Mouse (Mus musculus) kidney, postnatal 0 days (tissue): ENCODE results near the gene Rfesd. TPM values are rescaled to one million over a fixed set of nuclear protein-coding genes. Genes with fewer than 3 reads are reported as not detected.

ENCODE experiments used
- ATAC-seq: fragments of 200-750 bp; cut with Nextera tagmentation; replicated peaks from 2 replicates; pipeline ENCODE4 v1.8.0; 2017; ENCODE audit warnings: low read depth, moderate number of reproducible peaks, moderate TSS enrichment, moderate library complexity; ENCODE audit not compliant: low FRiP score
- DNase-seq: peaks from one replicate; pipeline ENCODE4 v3.0.0-alpha.2; 2016; ENCODE audit warnings: low spot score
- H3K27ac ChIP-seq: fragments of 300-500 bp; sonication (generic); 2 replicates; pipeline ENCODE4 v1.5.1; 2014; ENCODE audit warnings: mild to moderate bottlenecking
- H3K27me3 ChIP-seq: fragments of 300-500 bp; sonication (generic); 2 replicates; pipeline ENCODE4 v1.6.1; 2014; ENCODE audit warnings: low read length, mixed read lengths; ENCODE audit not compliant: insufficient read depth
- H3K36me3 ChIP-seq: fragments of 300-500 bp; sonication (generic); 2 replicates; pipeline ENCODE4 v1.6.1; 2014; ENCODE audit warnings: low read length, mixed read lengths; ENCODE audit not compliant: insufficient read depth
- H3K4me1 ChIP-seq: fragments of 300-500 bp; sonication (generic); replicated peaks from 2 replicates; pipeline ENCODE4 v1.6.1; 2014; ENCODE audit warnings: antibody characterized with exemption, low read length, mixed read lengths; ENCODE audit not compliant: insufficient read depth
- H3K4me2 ChIP-seq: fragments of 300-500 bp; sonication (generic); 2 replicates; pipeline ENCODE4 v1.6.1; 2014; ENCODE audit warnings: mild to moderate bottlenecking, low read length, moderate library complexity, mixed read lengths
- H3K4me3 ChIP-seq: fragments of 300-500 bp; sonication (generic); replicated peaks from 2 replicates; pipeline ENCODE4 v1.5.1; 2014; ENCODE audit warnings: low read depth, low read length
- H3K9ac ChIP-seq: fragments of 300-500 bp; sonication (generic); 2 replicates; pipeline ENCODE4 v1.6.1; 2014; ENCODE audit warnings: low read depth, low read length
- H3K9me3 ChIP-seq: fragments of 300-500 bp; sonication (generic); replicated peaks from 2 replicates; pipeline ENCODE4 v1.6.1; 2016; ENCODE audit warnings: low read length, inconsistent platforms, mixed read lengths
- CTCF ChIP-seq: IDR thresholded peaks from 2 replicates; pipeline ENCODE4 v1.5.1; 2016; ENCODE audit warnings: antibody characterized with exemption, low read depth, mild to moderate bottlenecking, moderate library complexity
- WGBS: fragments of 180-500 bp; shearing (Covaris S2); extraction: QIAGEN DNeasy Blood & Tissue Kit; methylation state at CpG from one replicate; pipeline ENCODE4 v1.1.7; 2014; 5-methylcytosine and 5-hydroxymethylcytosine counted together
- polyA plus RNA-seq: library from polyadenylated mRNA; unstranded; fragments of >200 nt; fragmentation: Nextera tagmentation; extraction: Ambion mirVana; gene quantifications from 2 replicates; pipeline ENCODE4 v1.2.1, GENCODE M21; 2015

Gene Rfesd
- polyA plus RNA-seq, 1 experiment from 2014 or later: 24.6 TPM

- Histone ChIP-seq H3K4me1 (no peaks in the 10 kb centered on the region), H3K4me2 (no peak overlapping the region), H3K9ac (no peak overlapping the region), H3K4me3 (no peak overlapping the region), H3K9me3 (no peaks in the 10 kb centered on the region), H3K36me3 (no peaks in the 10 kb centered on the region), H3K27ac (no peak overlapping the region), H3K27me3 (no peaks in the 10 kb centered on the region)
- 54% methylated on average over 3 of the region's 3 CpGs for WGBS
- ATAC-seq: no peak
- DNase-seq: no peak
- TF ChIP-seq CTCF: no peak
Observed at GRCm38 (mm10) chr13:76024588-76024987, 6.1 kb upstream of the Rfesd start.

GRCm38 (mm10) chr13:76021782-76022181 is 3.3 kb upstream of the Rfesd start:
- Histone ChIP-seq H3K4me2 (no peak overlapping the region), H3K4me1 (0 out of 2 replicates have a peak, but pooled peaks cover 3% of the 10 kb centered on the region), H3K36me3 (no peaks in the 10 kb centered on the region), H3K9me3 (no peaks in the 10 kb centered on the region), H3K27ac (no peak overlapping the region), H3K4me3 (no peak overlapping the region), H3K27me3 (no peaks in the 10 kb centered on the region), H3K9ac (no peak overlapping the region)
- TF ChIP-seq CTCF: peak; percentile 55; the same call in 1 of the 2 replicates
- DNase-seq: peak; percentile 58
- no peak for ATAC-seq
- 81% methylated on average over 2 of the region's 2 CpGs for WGBS

DNA sequence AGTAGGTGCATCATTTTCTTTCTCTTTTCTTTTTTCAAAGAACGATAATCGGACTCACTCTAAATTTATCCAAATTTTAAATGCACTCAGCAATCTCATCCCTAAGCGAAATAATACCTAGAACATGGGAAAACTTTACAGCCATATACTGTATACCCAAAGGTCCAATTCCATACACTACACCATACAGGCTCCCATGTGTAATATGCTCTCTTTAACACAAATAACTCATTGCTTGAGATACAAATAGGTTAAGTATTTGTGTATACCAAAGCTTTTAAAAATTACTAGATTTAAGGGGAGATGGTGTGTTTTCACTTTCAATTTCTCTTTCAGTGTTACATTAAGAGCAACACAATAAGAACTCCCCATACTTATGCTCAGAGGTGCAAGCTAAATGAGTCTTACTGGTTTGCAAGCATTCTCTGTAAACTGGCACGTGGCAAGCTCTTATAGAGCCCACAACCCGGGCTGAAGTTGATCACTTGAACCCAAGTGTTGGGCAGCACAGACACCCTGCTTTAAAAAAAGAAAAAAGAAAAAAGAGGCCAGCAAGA is 403 bp upstream of the Rfesd start:
- peak; percentile 57 for ATAC-seq
- Histone ChIP-seq H3K27me3 (no peaks in the 10 kb centered on the region), H3K9ac (no peak overlapping the region), H3K27ac (0 out of 2 replicates have a peak overlapping the region, but pooled peaks have one; percentile 21), H3K4me3 (peak overlapping the region; percentile 72), H3K4me1 (0 out of 2 replicates have a peak, but pooled peaks cover 3% of the 10 kb centered on the region), H3K9me3 (no peaks in the 10 kb centered on the region), H3K36me3 (no peaks in the 10 kb centered on the region), H3K4me2 (peak overlapping the region; percentile 82)
- WGBS: 46% methylated on average over 5 of the region's 5 CpGs
- DNase-seq: no peak
- TF ChIP-seq CTCF: no peak

- ATAC-seq (no peak), DNase-seq (no peak)
- 55% methylated on average over 4 of the region's 4 CpGs for WGBS
- no peaks in the 10 kb centered on the region for H3K9me3 ChIP-seq
- H3K27ac ChIP-seq: peak overlapping the region; percentile 97
- H3K4me1 ChIP-seq: 0 out of 2 replicates have a peak, but pooled peaks cover 3% of the 10 kb centered on the region
- H3K4me2 ChIP-seq: peak overlapping the region; percentile 82
- no peaks in the 10 kb centered on the region for H3K36me3 ChIP-seq
- H3K27me3 ChIP-seq: no peaks in the 10 kb centered on the region
- H3K9ac ChIP-seq: peak overlapping the region; percentile 93
- TF ChIP-seq CTCF: no peak
- peak overlapping the region; percentile 72 for H3K4me3 ChIP-seq
Observed at GRCm38 (mm10) chr13:76017465-76017864, 1.1 kb downstream of the Rfesd start.

GRCm38 (mm10) chr13:76014511-76014910 is 4.0 kb downstream of the Rfesd start:
- Histone ChIP-seq H3K27me3 (no peaks in the 10 kb centered on the region), H3K36me3 (no peaks in the 10 kb centered on the region), H3K4me1 (0 out of 2 replicates have a peak, but pooled peaks cover 3% of the 10 kb centered on the region), H3K4me2 (no peak overlapping the region), H3K9me3 (no peaks in the 10 kb centered on the region), H3K9ac (no peak overlapping the region), H3K4me3 (no peak overlapping the region), H3K27ac (no peak overlapping the region)
- DNase-seq (no peak), ATAC-seq (no peak)
- WGBS: 83% methylated on average over 2 of the region's 2 CpGs
- no peak for TF ChIP-seq CTCF

DNA sequence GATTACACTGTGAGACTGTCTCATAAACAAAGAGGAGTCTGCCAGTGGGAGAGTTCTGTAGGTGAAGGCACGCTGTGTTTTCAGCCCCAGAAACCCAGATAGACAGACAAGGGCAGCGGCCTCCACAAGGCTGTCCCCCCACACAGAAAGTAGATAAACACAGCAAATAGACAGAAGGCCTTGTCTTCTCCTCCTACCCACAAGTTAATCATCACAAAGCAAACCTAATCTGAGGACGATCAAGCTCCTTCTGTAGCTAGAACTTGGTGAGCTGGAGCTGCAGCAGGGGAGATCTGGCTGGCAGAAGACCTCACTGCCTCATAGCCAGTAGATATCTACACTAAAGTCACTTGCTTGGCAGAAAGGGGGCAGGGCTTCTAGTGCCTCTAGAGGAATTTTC is 15.2 kb downstream of the Rfesd start:
- Histone ChIP-seq H3K27me3 (no peaks in the 10 kb centered on the region), H3K4me1 (no peaks in the 10 kb centered on the region), H3K4me3 (no peak overlapping the region), H3K9me3 (no peaks in the 10 kb centered on the region), H3K9ac (no peak overlapping the region), H3K36me3 (no peaks in the 10 kb centered on the region), H3K27ac (no peak overlapping the region), H3K4me2 (no peak overlapping the region)
- 57% methylated on average over 3 of the region's 3 CpGs for WGBS
- DNase-seq (no peak), ATAC-seq (no peak)
- TF ChIP-seq CTCF: no peak
